Mouse (Mus musculus): Measurements from ENCODE around the gene Hdhd5. TPM values are rescaled to one million over a fixed set of nuclear protein-coding genes. Genes with fewer than 3 reads are reported as not detected.

Gene Hdhd5
- 30.0 and 33.0 TPM in 2 replicates for polyA plus RNA-seq (2012; rRNA removed)

DNA sequence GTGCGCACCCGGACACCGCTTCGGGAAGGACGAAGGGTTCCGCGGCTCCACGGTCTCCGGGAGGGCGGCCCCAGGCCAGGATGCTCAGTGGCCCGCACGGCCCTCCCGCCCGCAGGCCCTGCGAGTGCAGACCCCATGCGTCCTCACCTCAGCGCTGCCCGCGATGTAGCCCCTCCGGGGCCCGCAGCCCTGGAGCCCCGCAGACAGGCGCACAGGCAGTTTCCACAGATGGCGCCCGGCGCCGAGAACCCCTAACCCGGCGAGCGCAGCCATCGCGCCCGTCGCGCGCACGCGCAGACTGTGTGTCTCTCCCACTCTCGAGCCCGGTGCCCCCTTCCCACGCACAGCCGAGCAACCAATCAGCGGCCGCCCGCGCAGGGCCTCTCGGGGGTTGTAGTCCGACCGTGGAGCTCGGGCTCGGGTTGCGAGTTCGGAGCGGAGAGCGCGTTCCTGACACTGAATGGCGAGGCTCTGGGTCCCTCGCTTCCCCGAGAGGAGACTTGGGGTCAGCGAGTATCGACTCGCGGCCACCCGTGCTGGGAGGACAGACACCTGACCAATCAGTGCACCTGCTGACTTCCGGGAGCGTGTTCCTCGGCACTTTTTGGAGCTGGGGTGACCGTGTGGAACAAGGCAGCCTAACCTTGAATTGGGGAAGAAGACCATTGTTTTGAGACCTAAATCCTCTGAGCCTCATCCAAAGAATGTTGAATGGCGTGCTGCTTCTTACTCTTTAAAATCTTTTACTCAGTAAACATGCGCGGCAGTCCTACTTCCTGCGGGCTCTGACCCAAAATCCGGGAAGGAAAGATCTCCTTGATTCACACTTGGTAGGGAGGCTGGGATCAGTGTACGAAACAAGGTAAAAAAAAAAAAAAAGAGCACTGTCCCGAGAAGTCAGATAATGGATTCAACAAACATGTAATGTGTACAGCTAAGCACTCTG is at the start of gene Hdhd5:
Gene Hdhd5, minus strand, starts transcription at position 300 of the 946 bp plus-strand sequence.
- peak within 1 kb of the TSS; percentile 80 for H3K27ac ChIP-seq (ENCODE audit: control insufficient read depth, insufficient read depth, low read depth, low read length)
- peak; percentile 90 for TF ChIP-seq POLR2A (IDR thresholded peaks at IDR 0.05; ENCODE audit: control insufficient read depth, low read depth, low read length)
- TF ChIP-seq CTCF (IDR thresholded peaks at IDR 0.05; ENCODE audit: control insufficient read depth, insufficient read depth, insufficient replicate concordance, low read depth, low read length) = no peak
- H3K4me1 ChIP-seq (ENCODE audit: control insufficient read depth, insufficient read depth, low read length) = peaks cover 4% of the 10 kb centered on the region
- no peaks in the 10 kb centered on the region for H3K36me3 ChIP-seq (ENCODE audit: control insufficient read depth, insufficient read depth, low read length)
- H3K4me3 ChIP-seq (ENCODE audit: control insufficient read depth, low read depth, low read length) = peak within 1 kb of the TSS; percentile 97
- no peaks in the 10 kb centered on the region for H3K27me3 ChIP-seq (ENCODE audit: control insufficient read depth, insufficient read depth, low read length)

DNA sequence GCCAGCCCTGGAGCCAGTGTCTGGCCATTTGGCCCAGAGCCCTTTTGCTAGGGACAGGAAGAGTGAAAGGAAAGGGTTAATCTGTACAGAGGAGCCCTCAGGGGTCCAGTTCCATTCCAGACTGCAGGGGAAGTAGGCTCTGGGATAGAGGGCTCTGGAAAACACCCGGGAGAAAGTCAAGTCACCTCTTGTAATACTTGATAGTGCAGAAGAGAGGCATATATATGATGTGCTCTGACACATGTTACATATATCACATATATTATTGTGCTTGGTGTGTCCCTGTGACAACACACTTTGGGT is 49.5 kb upstream of the Hdhd5 start:
- Histone ChIP-seq H3K36me3 (ENCODE audit: control insufficient read depth, insufficient read depth, low read length) (no peaks in the 10 kb centered on the region), H3K4me1 (ENCODE audit: control insufficient read depth, insufficient read depth, low read length) (peaks cover 12% of the 10 kb centered on the region), H3K27me3 (ENCODE audit: control insufficient read depth, insufficient read depth, low read length) (no peaks in the 10 kb centered on the region), H3K4me3 (ENCODE audit: control insufficient read depth, low read depth, low read length) (no peak overlapping the region), H3K27ac (ENCODE audit: control insufficient read depth, insufficient read depth, low read depth, low read length) (no peak overlapping the region)
- TF ChIP-seq CTCF (IDR thresholded peaks at IDR 0.05; ENCODE audit: control insufficient read depth, insufficient read depth, insufficient replicate concordance, low read depth, low read length) = no peak
- no peak for TF ChIP-seq POLR2A (IDR thresholded peaks at IDR 0.05; ENCODE audit: control insufficient read depth, low read depth, low read length)

DNA sequence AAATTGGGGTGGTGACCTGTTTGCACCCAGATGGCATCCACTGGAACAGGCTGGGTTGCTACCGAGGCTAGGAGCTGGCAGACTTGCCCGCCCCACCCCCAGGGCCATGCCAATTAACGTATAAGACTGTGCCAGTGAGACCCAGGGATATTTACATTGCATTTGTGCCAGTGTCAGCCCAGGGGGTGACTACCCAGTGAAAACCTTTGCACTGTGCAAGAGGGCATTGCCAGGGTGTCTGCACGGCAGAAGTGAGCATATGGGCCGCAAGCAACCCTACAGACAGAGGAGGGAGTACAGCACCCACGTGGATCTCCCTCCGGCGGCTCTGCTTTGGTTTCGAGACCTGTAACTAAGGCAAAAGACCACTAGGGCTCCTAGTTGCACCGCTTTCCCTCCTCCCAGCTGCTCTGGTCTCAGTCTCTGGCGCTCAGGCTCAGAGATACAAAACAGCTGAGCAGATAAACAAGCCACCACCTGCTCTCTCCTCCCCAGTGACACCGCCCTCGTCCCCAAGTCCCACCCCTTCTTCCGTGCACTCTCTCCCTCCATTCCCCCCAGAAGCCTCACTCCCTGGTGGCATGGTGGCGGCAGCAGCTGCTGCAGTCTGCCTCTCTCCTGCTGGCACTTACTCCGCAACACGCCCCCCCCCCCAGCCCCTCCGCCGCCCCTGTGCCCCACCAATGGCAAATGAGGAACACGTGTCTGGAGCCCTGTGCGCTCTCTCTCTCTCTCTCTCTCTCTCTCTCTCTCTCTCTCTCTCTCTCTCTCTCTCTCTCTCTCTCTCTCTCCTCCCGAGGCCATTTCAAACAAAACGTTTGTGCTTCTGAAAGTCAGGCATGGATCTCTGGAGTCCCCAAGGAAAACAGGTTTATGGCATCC is 49.0 kb upstream of the Hdhd5 start:
- no peaks in the 10 kb centered on the region for H3K36me3 ChIP-seq (ENCODE audit: control insufficient read depth, insufficient read depth, low read length)
- peak overlapping the region; percentile 34 for H3K4me3 ChIP-seq (ENCODE audit: control insufficient read depth, low read depth, low read length)
- H3K4me1 ChIP-seq (ENCODE audit: control insufficient read depth, insufficient read depth, low read length) = peaks cover 12% of the 10 kb centered on the region
- TF ChIP-seq POLR2A (IDR thresholded peaks at IDR 0.05; ENCODE audit: control insufficient read depth, low read depth, low read length) (no peak), CTCF (IDR thresholded peaks at IDR 0.05; ENCODE audit: control insufficient read depth, insufficient read depth, insufficient replicate concordance, low read depth, low read length) (no peak)
- no peak overlapping the region for H3K27ac ChIP-seq (ENCODE audit: control insufficient read depth, insufficient read depth, low read depth, low read length)
- H3K27me3 ChIP-seq (ENCODE audit: control insufficient read depth, insufficient read depth, low read length) = no peaks in the 10 kb centered on the region

DNA sequence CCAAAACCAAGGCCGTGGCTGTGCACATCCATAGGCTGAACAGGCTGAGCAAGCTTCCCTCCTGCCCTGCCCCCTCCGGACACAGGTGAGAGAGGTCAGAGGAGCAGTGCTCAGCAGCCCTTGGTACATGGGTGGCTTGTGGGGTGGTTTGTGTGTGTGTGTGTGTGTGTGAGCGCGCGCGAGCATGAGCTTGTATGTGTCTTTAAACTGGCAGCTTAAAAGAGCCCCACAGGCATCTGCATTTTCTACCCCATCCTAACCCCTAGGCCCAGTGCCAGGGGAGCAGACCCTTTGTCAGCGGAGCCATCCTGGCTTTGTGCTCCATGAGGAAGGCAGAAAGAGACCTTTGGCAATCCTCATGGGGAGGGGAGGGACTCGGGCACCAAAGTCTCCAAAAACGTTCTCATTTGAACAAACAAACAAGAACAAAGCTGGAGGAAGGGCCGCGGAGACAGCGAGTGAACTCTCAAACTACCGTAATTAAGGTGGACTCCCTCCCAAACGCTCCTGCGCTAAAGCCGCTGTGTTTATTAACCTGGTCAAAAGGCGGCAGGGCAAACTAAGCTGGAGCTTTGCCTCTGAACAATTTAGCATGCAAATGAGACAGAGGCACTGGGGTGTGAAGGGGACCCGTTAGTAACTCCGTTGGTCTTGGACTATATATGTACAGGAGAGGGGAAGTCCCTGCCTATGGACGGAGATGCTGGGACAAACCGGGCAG is 48.2 kb upstream of the Hdhd5 start:
- peaks cover 12% of the 10 kb centered on the region for H3K4me1 ChIP-seq (ENCODE audit: control insufficient read depth, insufficient read depth, low read length)
- TF ChIP-seq CTCF (IDR thresholded peaks at IDR 0.05; ENCODE audit: control insufficient read depth, insufficient read depth, insufficient replicate concordance, low read depth, low read length) (no peak), POLR2A (IDR thresholded peaks at IDR 0.05; ENCODE audit: control insufficient read depth, low read depth, low read length) (no peak)
- H3K4me3 ChIP-seq (ENCODE audit: control insufficient read depth, low read depth, low read length) = peak overlapping the region; percentile 15; the same call in 1 of the 2 replicates
- H3K27me3 ChIP-seq (ENCODE audit: control insufficient read depth, insufficient read depth, low read length) = no peaks in the 10 kb centered on the region
- no peaks in the 10 kb centered on the region for H3K36me3 ChIP-seq (ENCODE audit: control insufficient read depth, insufficient read depth, low read length)
- no peak overlapping the region for H3K27ac ChIP-seq (ENCODE audit: control insufficient read depth, insufficient read depth, low read depth, low read length)

DNA sequence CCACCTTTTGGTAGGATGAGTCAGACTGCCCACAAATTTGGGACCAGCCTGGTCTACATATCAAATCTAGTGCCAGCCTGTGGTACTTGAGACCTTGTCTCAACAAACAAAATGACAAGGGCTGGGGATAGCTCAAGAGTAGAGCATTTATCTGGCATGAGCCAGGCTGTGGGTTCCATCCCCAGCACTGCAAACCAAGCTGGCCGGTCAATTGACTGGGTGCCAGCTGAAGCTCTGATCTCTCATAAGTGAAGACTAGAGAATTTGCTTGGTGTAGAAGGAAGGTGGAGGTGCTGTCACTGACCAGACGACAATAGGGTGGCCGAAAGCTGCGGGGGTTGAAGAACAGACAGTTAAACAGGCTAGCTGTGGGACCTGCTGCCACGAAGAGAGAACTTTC is 47.4 kb upstream of the Hdhd5 start:
- H3K27ac ChIP-seq (ENCODE audit: control insufficient read depth, insufficient read depth, low read depth, low read length) = no peak overlapping the region
- H3K36me3 ChIP-seq (ENCODE audit: control insufficient read depth, insufficient read depth, low read length) = no peaks in the 10 kb centered on the region
- no peak overlapping the region for H3K4me3 ChIP-seq (ENCODE audit: control insufficient read depth, low read depth, low read length)
- H3K4me1 ChIP-seq (ENCODE audit: control insufficient read depth, insufficient read depth, low read length) = peaks cover 12% of the 10 kb centered on the region
- TF ChIP-seq CTCF (IDR thresholded peaks at IDR 0.05; ENCODE audit: control insufficient read depth, insufficient read depth, insufficient replicate concordance, low read depth, low read length) (no peak), POLR2A (IDR thresholded peaks at IDR 0.05; ENCODE audit: control insufficient read depth, low read depth, low read length) (no peak)
- H3K27me3 ChIP-seq (ENCODE audit: control insufficient read depth, insufficient read depth, low read length) = no peaks in the 10 kb centered on the region

DNA sequence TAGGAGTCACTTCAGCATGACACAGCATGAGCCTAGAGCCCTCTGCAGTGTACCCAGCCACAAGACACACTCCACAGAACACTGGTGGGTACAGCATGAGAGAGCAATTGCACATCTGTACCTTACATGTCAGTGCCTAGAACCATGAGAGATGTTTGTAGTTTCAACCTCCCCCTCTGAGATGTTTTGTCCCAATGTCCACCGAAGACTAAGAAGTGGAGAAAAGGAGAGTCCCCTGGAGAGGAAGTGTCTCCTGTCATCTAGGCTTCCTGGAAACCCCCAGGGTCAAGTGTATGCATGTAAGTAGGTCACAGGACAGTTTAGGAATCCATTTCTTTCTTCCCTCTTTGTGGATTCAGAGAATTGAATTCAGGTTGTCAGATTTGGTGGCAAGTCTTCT is 41.3 kb upstream of the Hdhd5 start:
- Histone ChIP-seq H3K4me1 (ENCODE audit: control insufficient read depth, insufficient read depth, low read length) (no peaks in the 10 kb centered on the region), H3K27ac (ENCODE audit: control insufficient read depth, insufficient read depth, low read depth, low read length) (no peak overlapping the region), H3K36me3 (ENCODE audit: control insufficient read depth, insufficient read depth, low read length) (no peaks in the 10 kb centered on the region), H3K27me3 (ENCODE audit: control insufficient read depth, insufficient read depth, low read length) (no peaks in the 10 kb centered on the region), H3K4me3 (ENCODE audit: control insufficient read depth, low read depth, low read length) (no peak overlapping the region)
- TF ChIP-seq CTCF (IDR thresholded peaks at IDR 0.05; ENCODE audit: control insufficient read depth, insufficient read depth, insufficient replicate concordance, low read depth, low read length) = no peak
- no peak for TF ChIP-seq POLR2A (IDR thresholded peaks at IDR 0.05; ENCODE audit: control insufficient read depth, low read depth, low read length)

Data from testis, adult 2 months (tissue).